Mouse (Mus musculus): ENCODE results near the gene Rnf144b. TPM values are rescaled to one million over a fixed set of nuclear protein-coding genes. Genes with fewer than 3 reads are reported as not detected.

The Rnf144b gene
- 0.17 TPM for polyA plus RNA-seq (2012; fragmentation: generic; extraction: Trizol)

DNA sequence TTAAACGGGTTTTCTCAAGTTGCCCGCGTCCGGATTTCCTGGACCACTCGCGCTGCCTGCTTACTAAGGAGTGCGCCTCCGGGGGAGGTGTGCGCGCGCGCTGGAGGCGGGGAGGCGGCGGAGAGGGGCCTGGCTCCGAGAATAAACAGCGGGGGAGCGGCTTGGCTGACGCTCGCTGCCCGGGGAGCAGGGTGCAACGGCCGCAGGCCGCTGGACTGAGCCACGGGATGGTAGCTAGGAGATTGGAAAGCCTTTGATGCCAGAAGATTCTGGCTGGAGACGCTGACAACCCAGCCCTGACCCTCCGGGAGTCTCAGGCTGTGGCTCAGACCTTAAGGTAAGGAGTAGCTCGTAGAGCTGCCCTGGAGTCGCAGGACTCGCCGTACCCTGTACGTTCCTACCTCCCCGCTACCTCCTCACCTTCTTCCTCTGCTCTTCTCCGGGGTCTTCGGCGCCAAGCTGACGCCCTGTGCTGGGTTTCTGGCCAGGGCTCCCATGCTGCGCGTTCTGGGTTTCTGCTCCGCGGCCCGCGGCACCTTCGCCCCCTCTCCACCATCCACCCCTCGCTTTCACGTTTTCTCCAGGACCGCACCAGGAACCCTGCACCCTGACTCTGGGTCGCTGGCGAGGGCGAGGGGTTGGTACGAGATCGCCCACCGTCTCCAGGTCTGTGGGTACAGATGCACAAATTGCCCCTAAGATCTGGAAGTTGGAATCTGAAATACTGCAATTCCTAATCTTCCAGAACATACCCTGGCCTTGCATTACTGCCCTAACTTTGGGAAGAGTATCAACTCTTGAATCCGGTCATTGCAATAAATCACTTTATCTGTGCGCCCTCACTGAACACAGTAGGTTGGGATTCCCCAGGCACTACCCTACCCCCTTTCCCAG is at the start of gene Rnf144b:
Gene Rnf144b (plus strand): TSS at position 120 of the 894 bp plus-strand sequence.
- Histone ChIP-seq H3K27me3 (ENCODE audit: control insufficient read depth, insufficient read depth, insufficient read length) (no peaks in the 10 kb centered on the region), H3K79me2 (ENCODE audit: control insufficient read depth, insufficient read depth) (no peaks in the 10 kb centered on the region), H3K4me2 (ENCODE audit: low read depth) (peak within 1 kb of the TSS; percentile 67), H3K4me3 (no peak within 1 kb of the TSS), H3ac (ENCODE audit: control insufficient read depth, insufficient read length) (peak within 1 kb of the TSS; percentile 22), H3K36me3 (ENCODE audit: control insufficient read depth, insufficient read depth) (no peaks in the 10 kb centered on the region)
- no peak for TF ChIP-seq MAX (IDR thresholded peaks at IDR 0.05; ENCODE audit: low read depth)
- no peak for TF ChIP-seq USF1 (IDR thresholded peaks at IDR 0.05; ENCODE audit: low read depth)
- TF ChIP-seq E2F4 (IDR thresholded peaks at IDR 0.05; ENCODE audit: insufficient read depth) = no peak
- TF ChIP-seq REST (IDR thresholded peaks at IDR 0.05; ENCODE audit: insufficient read depth, insufficient read length) = no peak
- TF ChIP-seq TCF3 (IDR thresholded peaks at IDR 0.05; ENCODE audit: insufficient read length, low read depth) = no peak
- no peak for TF ChIP-seq TCF12 (IDR thresholded peaks at IDR 0.05; ENCODE audit: insufficient read depth, poor library complexity, severe bottlenecking)
- TF ChIP-seq POLR2A (IDR thresholded peaks at IDR 0.05; ENCODE audit: insufficient read length, low read depth) = no peak
- TF ChIP-seq POLR2AphosphoS2 (IDR thresholded peaks at IDR 0.05; ENCODE audit: insufficient read length, low read depth) = no peak
- no peak for TF ChIP-seq MYOG (IDR thresholded peaks at IDR 0.05; ENCODE audit: control insufficient read depth in 1 of 3, insufficient read depth in 1 of 3, insufficient read length in 2 of 3, low read depth in 2 of 3)

DNA sequence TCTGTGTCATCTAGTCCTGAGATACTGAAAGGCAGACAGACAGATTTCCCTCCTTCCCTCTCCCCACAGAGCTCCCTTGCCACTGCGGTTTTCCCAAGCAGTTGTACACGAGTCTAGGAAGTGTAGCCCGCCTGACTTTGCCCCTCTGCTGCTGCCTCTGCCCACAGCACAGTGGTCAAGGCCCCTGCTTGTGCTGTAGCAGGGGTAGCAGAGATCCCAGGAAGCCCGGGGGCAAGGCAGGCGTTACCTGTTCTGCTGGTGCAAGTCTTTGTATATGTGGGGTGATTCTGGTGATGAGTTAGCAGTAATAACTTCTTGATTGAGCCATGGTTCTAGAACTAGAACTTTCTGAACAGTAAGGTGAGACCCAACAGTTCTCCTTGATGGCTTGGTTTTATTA is 46.3 kb upstream of the Rnf144b start:
- peaks cover 29% of the 10 kb centered on the region for H3K36me3 ChIP-seq (ENCODE audit: control insufficient read depth, insufficient read depth)
- no peaks in the 10 kb centered on the region for H3K79me2 ChIP-seq (ENCODE audit: control insufficient read depth, insufficient read depth)
- TF ChIP-seq E2F4 (IDR thresholded peaks at IDR 0.05; ENCODE audit: insufficient read depth) (no peak), CEBPB (IDR thresholded peaks at IDR 0.05; ENCODE audit: insufficient read depth, poor library complexity, severe bottlenecking) (no peak), MAX (IDR thresholded peaks at IDR 0.05; ENCODE audit: low read depth) (no peak), SRF (IDR thresholded peaks at IDR 0.05; ENCODE audit: control insufficient read depth, insufficient read length, low read depth) (no peak), POLR2A (IDR thresholded peaks at IDR 0.05; ENCODE audit: insufficient read length, low read depth) (no peak), MYOG (IDR thresholded peaks at IDR 0.05; ENCODE audit: control insufficient read depth in 1 of 3, insufficient read depth in 1 of 3, insufficient read length in 2 of 3, low read depth in 2 of 3) (no peak)
- no peak overlapping the region for H3K4me2 ChIP-seq (ENCODE audit: low read depth)
- no peak overlapping the region for H3K4me3 ChIP-seq
- no peak overlapping the region for H3ac ChIP-seq (ENCODE audit: control insufficient read depth, insufficient read length)
- H3K27me3 ChIP-seq (ENCODE audit: control insufficient read depth, insufficient read depth, insufficient read length) = no peaks in the 10 kb centered on the region

DNA sequence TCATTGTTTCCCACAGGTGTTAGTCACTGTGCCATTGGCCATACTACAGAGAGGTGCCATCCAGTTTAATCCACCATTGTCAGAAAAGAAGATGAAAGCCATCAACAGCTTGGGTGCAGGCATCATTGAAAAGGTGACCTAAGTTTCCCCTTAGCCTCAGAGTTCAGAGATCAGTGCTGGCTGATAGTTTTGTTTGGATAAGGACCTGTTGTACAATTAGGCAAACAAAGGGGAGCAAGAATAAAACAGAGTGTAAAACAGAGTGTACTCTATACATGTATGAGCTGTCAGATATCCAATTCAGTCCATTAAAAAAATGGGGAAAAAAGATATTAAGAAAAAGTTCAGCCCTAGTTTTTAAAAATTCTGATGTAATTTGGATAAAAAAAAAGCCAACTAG is 45.1 kb upstream of the Rnf144b start:
- no peak overlapping the region for H3K4me2 ChIP-seq (ENCODE audit: low read depth)
- H3K79me2 ChIP-seq (ENCODE audit: control insufficient read depth, insufficient read depth) = no peaks in the 10 kb centered on the region
- no peak overlapping the region for H3ac ChIP-seq (ENCODE audit: control insufficient read depth, insufficient read length)
- TF ChIP-seq POLR2AphosphoS2 (IDR thresholded peaks at IDR 0.05; ENCODE audit: insufficient read length, low read depth) = no peak
- H3K4me3 ChIP-seq = no peak overlapping the region
- H3K36me3 ChIP-seq (ENCODE audit: control insufficient read depth, insufficient read depth) = peaks cover 36% of the 10 kb centered on the region
- no peaks in the 10 kb centered on the region for H3K27me3 ChIP-seq (ENCODE audit: control insufficient read depth, insufficient read depth, insufficient read length)

DNA sequence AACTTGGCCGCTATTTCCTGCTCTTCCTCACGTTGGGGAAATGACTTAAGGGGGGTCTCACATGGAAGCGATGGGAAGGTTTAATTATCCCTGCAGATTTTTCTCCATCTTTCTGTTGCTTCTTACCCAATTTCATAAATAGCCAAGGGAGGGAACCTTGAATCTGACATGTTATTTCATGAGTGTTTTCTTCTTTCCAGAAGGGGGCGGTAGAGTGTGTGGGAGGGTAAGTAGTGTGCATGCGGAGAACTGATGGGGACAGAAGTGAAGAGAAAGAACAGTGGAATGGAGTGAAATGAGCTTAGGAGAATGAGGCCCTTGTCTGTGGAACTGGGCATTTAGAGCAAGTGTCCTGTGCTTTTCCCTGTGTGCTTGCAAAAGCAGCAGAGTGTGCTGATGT is 43.7 kb upstream of the Rnf144b start:
- Histone ChIP-seq H3K36me3 (ENCODE audit: control insufficient read depth, insufficient read depth) (peaks cover 25% of the 10 kb centered on the region), H3K4me2 (ENCODE audit: low read depth) (no peak overlapping the region), H3ac (ENCODE audit: control insufficient read depth, insufficient read length) (no peak overlapping the region), H3K4me3 (no peak overlapping the region), H3K79me2 (ENCODE audit: control insufficient read depth, insufficient read depth) (no peaks in the 10 kb centered on the region), H3K27me3 (ENCODE audit: control insufficient read depth, insufficient read depth, insufficient read length) (no peaks in the 10 kb centered on the region)
- TF ChIP-seq REST (IDR thresholded peaks at IDR 0.05; ENCODE audit: insufficient read depth, insufficient read length) (no peak), E2F4 (IDR thresholded peaks at IDR 0.05; ENCODE audit: insufficient read depth) (no peak), MYOD1 (IDR thresholded peaks at IDR 0.05; ENCODE audit: control insufficient read depth in 1 of 3, insufficient read length in 2 of 3, low read depth in 2 of 3) (no peak), MYOG (IDR thresholded peaks at IDR 0.05; ENCODE audit: control insufficient read depth in 1 of 3, insufficient read depth in 1 of 3, insufficient read length in 2 of 3, low read depth in 2 of 3) (no peak)

DNA sequence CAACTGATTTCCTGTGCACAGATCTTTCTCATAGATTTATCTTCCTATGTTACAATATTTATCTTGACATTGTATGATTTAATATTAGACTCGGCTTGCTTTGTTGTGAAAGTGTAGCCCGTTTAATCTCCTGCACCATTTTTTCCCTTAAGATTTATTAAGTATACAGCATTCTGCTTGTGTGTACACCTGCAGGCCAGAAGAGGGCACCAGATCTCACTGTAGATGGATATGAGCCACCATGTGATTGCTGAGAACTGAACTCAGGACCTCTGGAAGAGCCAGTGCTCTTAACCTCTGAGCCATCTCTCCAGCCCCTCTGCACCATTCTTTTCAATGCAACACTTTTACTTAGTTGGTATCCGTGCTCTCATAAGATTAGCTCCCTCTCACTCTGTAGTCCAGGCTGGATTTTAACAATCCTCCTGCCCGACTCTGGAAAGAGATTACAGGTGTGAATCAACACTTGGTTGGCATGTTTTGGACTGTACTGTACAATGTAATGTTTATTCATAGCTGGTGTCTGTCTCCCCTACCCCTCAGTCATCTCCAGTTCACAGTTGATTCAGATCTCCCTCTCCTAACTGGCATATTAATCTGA is 41.5 kb upstream of the Rnf144b start:
- no peak overlapping the region for H3ac ChIP-seq (ENCODE audit: control insufficient read depth, insufficient read length)
- TF ChIP-seq SRF (IDR thresholded peaks at IDR 0.05; ENCODE audit: control insufficient read depth, insufficient read length, low read depth) (no peak), REST (IDR thresholded peaks at IDR 0.05; ENCODE audit: insufficient read depth, insufficient read length) (no peak), USF1 (IDR thresholded peaks at IDR 0.05; ENCODE audit: low read depth) (no peak), CEBPB (IDR thresholded peaks at IDR 0.05; ENCODE audit: insufficient read depth, poor library complexity, severe bottlenecking) (no peak)
- H3K4me3 ChIP-seq = no peak overlapping the region
- H3K79me2 ChIP-seq (ENCODE audit: control insufficient read depth, insufficient read depth) = no peaks in the 10 kb centered on the region
- H3K4me2 ChIP-seq (ENCODE audit: low read depth) = no peak overlapping the region
- H3K27me3 ChIP-seq (ENCODE audit: control insufficient read depth, insufficient read depth, insufficient read length) = no peaks in the 10 kb centered on the region
- H3K36me3 ChIP-seq (ENCODE audit: control insufficient read depth, insufficient read depth) = peaks cover 29% of the 10 kb centered on the region
